Comparison of ENCODE assay signal across 9 mouse cellular contexts in genomic region chr3:50694497-50694896, GRCm38 (mm10).
A peak's percentile ranks its signal among the peaks of the same experiment; 100 is the strongest.
DNase-seq lines count a peak whose midpoint lies in the region; ATAC-seq and TF ChIP-seq lines count a peak whose summit lies in the region.
"Had no signal": no experiment of that assay in that cellular context is flagged by ENCODE, and none has a peak within 500 bp of the region (broad histone marks: within the 10 kb centered on the region; RNA-seq: fewer than 3 reads in every experiment).

No protein-coding gene starts in this region.

- H3K27ac ChIP-seq in kidney, embryonic 16.5 days (ENCODE audit: low read length), result no peak overlapping the region
- H3K27ac ChIP-seq in hindbrain, postnatal 0 days, result peak overlapping the region; percentile 67
- H3K27ac ChIP-seq: neural tube, embryonic 12.5 days had no signal

- H3K4me1 ChIP-seq in kidney, embryonic 16.5 days (ENCODE audit: insufficient read depth, low read length), result no peaks in the 10 kb centered on the region
- no peaks in the 10 kb centered on the region for H3K4me1 ChIP-seq in hindbrain, postnatal 0 days (ENCODE audit: insufficient read depth, low read length)

- no peak overlapping the region for H3K4me2 ChIP-seq in kidney, embryonic 16.5 days (replicated peaks; ENCODE audit: low read depth, low read length)
- H3K4me2 ChIP-seq in hindbrain, postnatal 0 days (ENCODE audit: low read depth, low read length), result peak overlapping the region; percentile 27; the same call in 1 of the 2 replicates
- H3K4me2 ChIP-seq: neural tube, embryonic 12.5 days had no signal

- H3K4me3 ChIP-seq in kidney, embryonic 16.5 days (ENCODE audit: low read length), result no peak overlapping the region
- H3K4me3 ChIP-seq in hindbrain, postnatal 0 days (ENCODE audit: low read length), result no peak overlapping the region
- H3K4me3 ChIP-seq: neural tube, embryonic 12.5 days had no signal

- no peaks in the 10 kb centered on the region for H3K9me3 ChIP-seq in kidney, embryonic 16.5 days (ENCODE audit: low read length)
- H3K9me3 ChIP-seq in hindbrain, postnatal 0 days (ENCODE audit: low read length), result no peaks in the 10 kb centered on the region
- H3K9me3 ChIP-seq: neural tube, embryonic 12.5 days had no signal

- H3K27me3 ChIP-seq in kidney, embryonic 16.5 days (ENCODE audit: insufficient read depth, low read length), result no peaks in the 10 kb centered on the region
- no peaks in the 10 kb centered on the region for H3K27me3 ChIP-seq in hindbrain, postnatal 0 days (ENCODE audit: insufficient read depth, low read length)
- H3K27me3 ChIP-seq: neural tube, embryonic 12.5 days had no signal

- H3K9ac ChIP-seq in kidney, embryonic 16.5 days (replicated peaks; ENCODE audit: low read length), result no peak overlapping the region
- no peak overlapping the region for H3K9ac ChIP-seq in hindbrain, postnatal 0 days (replicated peaks; ENCODE audit: low read length)
- H3K9ac ChIP-seq: neural tube, embryonic 12.5 days had no signal

- peak; percentile 24 for DNase-seq in kidney, postnatal 10 days
- peak; percentile 45 to 65 for DNase-seq in cerebellum, postnatal 25 days
- peak; percentile 69 for DNase-seq in hindbrain, postnatal 0 days (ENCODE audit: low spot score)
- DNase-seq in ovary, postnatal 36 days (ENCODE audit: low spot score), result no peak

- no peaks in the 10 kb centered on the region for H3K36me3 ChIP-seq in kidney, embryonic 16.5 days (ENCODE audit: insufficient read depth, low read length)
- no peaks in the 10 kb centered on the region for H3K36me3 ChIP-seq in hindbrain, postnatal 0 days (ENCODE audit: insufficient read depth, low read length)
- H3K36me3 ChIP-seq: neural tube, embryonic 12.5 days had no signal

- no peak for TF ChIP-seq CTCF in hindbrain, postnatal 0 days (IDR thresholded peaks at IDR 0.05; ENCODE audit: low read depth)

- no peak for ATAC-seq in kidney, embryonic 16.5 days (ENCODE audit: low FRiP score, low TSS enrichment)
- ATAC-seq in hindbrain, postnatal 0 days, result no peak
- peak; percentile 64 for ATAC-seq in megakaryocyte progenitor cell, adult 5-6 weeks (replicated peaks; ENCODE audit: poor library complexity)
- no peak for ATAC-seq in megakaryocyte-erythroid progenitor cell, adult 5-6 weeks (replicated peaks; ENCODE audit: low FRiP score, low TSS enrichment, poor library complexity, severe bottlenecking)
- no peak for ATAC-seq in monocyte, adult 5-6 weeks (replicated peaks; ENCODE audit: insufficient number of reproducible peaks, low FRiP score, low TSS enrichment, poor library complexity, severe bottlenecking)

- WGBS in kidney, embryonic 16.5 days, result 40% methylated on average over 8 of the region's 8 CpGs
- WGBS in hindbrain, postnatal 0 days, result 21% methylated on average over 8 of the region's 8 CpGs
